Comparison of ENCODE assay signal across 10 mouse cellular contexts in the genomic region with DNA sequence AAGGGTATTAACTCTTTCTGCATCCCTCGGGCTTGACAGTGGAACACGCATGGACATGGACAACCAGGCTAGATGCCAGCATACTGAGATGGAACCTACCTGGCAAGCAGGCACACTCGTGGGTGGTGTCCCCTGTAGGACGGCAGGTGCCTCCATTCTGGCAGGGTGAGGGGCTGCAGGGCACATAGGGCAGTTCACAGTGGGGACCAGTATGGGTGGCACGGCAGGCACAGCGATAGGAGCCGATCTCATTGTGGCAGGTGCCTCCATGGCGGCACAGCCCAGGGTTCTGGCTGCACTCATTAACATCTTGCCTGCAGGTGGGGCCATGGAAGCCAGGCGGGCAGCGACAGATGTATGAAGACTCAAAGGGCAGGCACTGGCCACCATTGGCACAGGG. TPM values are rescaled to one million over a fixed set of nuclear protein-coding genes. Genes with fewer than 3 reads are reported as not detected.
DNase-seq lines count a peak whose midpoint lies in the region; ATAC-seq lines count a peak whose summit lies in the region.
"Had no signal": no experiment of that assay in that cellular context is flagged by ENCODE, and none has a peak within 500 bp of the region (broad histone marks: within the 10 kb centered on the region; RNA-seq: fewer than 3 reads in every experiment).

No protein-coding gene starts in this region.

- peak overlapping the region; percentile 13; the same call in 1 of the 2 replicates for H3K27ac ChIP-seq in liver, embryonic 12.5 days
- H3K27ac ChIP-seq in embryonic facial prominence, embryonic 10.5 days (replicated peaks): 0 out of 2 replicates have a peak overlapping the region, but pooled peaks have one; percentile 1
- peak overlapping the region; percentile 95 for H3K27ac ChIP-seq in forebrain, embryonic 16.5 days (ENCODE audit: low read length)
- peak overlapping the region; percentile 20; the same call in 1 of the 2 replicates for H3K27ac ChIP-seq in midbrain, embryonic 14.5 days (replicated peaks; ENCODE audit: low read depth, low read length)

- 77% methylated on average over 10 of the region's 10 CpGs for WGBS in liver, embryonic 12.5 days (ENCODE audit: insufficient replicate concordance)
- WGBS in embryonic facial prominence, embryonic 10.5 days: 94% methylated on average over 10 of the region's 10 CpGs
- WGBS in forebrain, embryonic 16.5 days: 77% methylated on average over 10 of the region's 10 CpGs
- 87% methylated on average over 10 of the region's 10 CpGs for WGBS in midbrain, embryonic 14.5 days

- H3K27me3 ChIP-seq in liver, embryonic 12.5 days (replicated peaks): no peaks in the 10 kb centered on the region
- no peaks in the 10 kb centered on the region for H3K27me3 ChIP-seq in embryonic facial prominence, embryonic 10.5 days (replicated peaks; ENCODE audit: low read depth, poor library complexity, severe bottlenecking)
- H3K27me3 ChIP-seq in forebrain, embryonic 16.5 days (replicated peaks; ENCODE audit: control insufficient read depth, insufficient read depth, low read length): no peaks in the 10 kb centered on the region
- H3K27me3 ChIP-seq in midbrain, embryonic 14.5 days (ENCODE audit: control insufficient read depth, insufficient read depth, low read length): no peaks in the 10 kb centered on the region
- H3K27me3 ChIP-seq: heart, embryonic 13.5 days had no signal

- no peaks in the 10 kb centered on the region for H3K9me3 ChIP-seq in liver, embryonic 12.5 days (replicated peaks)
- no peaks in the 10 kb centered on the region for H3K9me3 ChIP-seq in embryonic facial prominence, embryonic 10.5 days
- no peaks in the 10 kb centered on the region for H3K9me3 ChIP-seq in forebrain, embryonic 16.5 days (ENCODE audit: control insufficient read depth, low read length)
- H3K9me3 ChIP-seq in midbrain, embryonic 14.5 days (ENCODE audit: control insufficient read depth, low read length): no peaks in the 10 kb centered on the region
- H3K9me3 ChIP-seq: heart, embryonic 13.5 days had no signal

- H3K9ac ChIP-seq in liver, embryonic 12.5 days: no peak overlapping the region
- no peak overlapping the region for H3K9ac ChIP-seq in forebrain, embryonic 16.5 days (replicated peaks; ENCODE audit: low read depth, low read length)
- no peak overlapping the region for H3K9ac ChIP-seq in midbrain, embryonic 14.5 days (replicated peaks; ENCODE audit: low read length)
- H3K9ac ChIP-seq: heart, embryonic 13.5 days had no signal

- peaks cover 37% of the 10 kb centered on the region for H3K36me3 ChIP-seq in liver, embryonic 12.5 days
- peaks cover 63% of the 10 kb centered on the region for H3K36me3 ChIP-seq in embryonic facial prominence, embryonic 10.5 days (replicated peaks)
- H3K36me3 ChIP-seq in forebrain, embryonic 16.5 days (ENCODE audit: control insufficient read depth, insufficient read depth): no peaks in the 10 kb centered on the region
- peaks cover 37% of the 10 kb centered on the region for H3K36me3 ChIP-seq in midbrain, embryonic 14.5 days (ENCODE audit: control insufficient read depth, insufficient read depth, low read length)

- ATAC-seq in liver, embryonic 12.5 days: no peak
- no peak for ATAC-seq in forebrain, embryonic 16.5 days
- ATAC-seq in midbrain, embryonic 14.5 days (ENCODE audit: low FRiP score, low TSS enrichment): no peak

- no peak overlapping the region for H3K4me2 ChIP-seq in liver, embryonic 12.5 days
- H3K4me2 ChIP-seq in forebrain, embryonic 16.5 days (ENCODE audit: low read length): no peak overlapping the region
- no peak overlapping the region for H3K4me2 ChIP-seq in midbrain, embryonic 14.5 days (ENCODE audit: low read length)
- H3K4me2 ChIP-seq: heart, embryonic 13.5 days had no signal

- peaks cover 61% of the 10 kb centered on the region for H3K4me1 ChIP-seq in liver, embryonic 12.5 days
- H3K4me1 ChIP-seq in embryonic facial prominence, embryonic 10.5 days: peaks cover 70% of the 10 kb centered on the region
- peaks cover 67% of the 10 kb centered on the region for H3K4me1 ChIP-seq in forebrain, embryonic 16.5 days (replicated peaks; ENCODE audit: control insufficient read depth, insufficient read depth, low read length)
- H3K4me1 ChIP-seq in midbrain, embryonic 14.5 days (ENCODE audit: control insufficient read depth, insufficient read depth, low read length): peaks cover 66% of the 10 kb centered on the region

- H3K4me3 ChIP-seq in liver, embryonic 12.5 days: no peak overlapping the region
- no peak overlapping the region for H3K4me3 ChIP-seq in embryonic facial prominence, embryonic 10.5 days
- no peak overlapping the region for H3K4me3 ChIP-seq in forebrain, embryonic 16.5 days (replicated peaks; ENCODE audit: low read length)
- H3K4me3 ChIP-seq in midbrain, embryonic 14.5 days (replicated peaks; ENCODE audit: low read depth, low read length): no peak overlapping the region
- H3K4me3 ChIP-seq: heart, embryonic 13.5 days had no signal

- no peak for DNase-seq in liver
- no peak for DNase-seq in embryonic facial prominence, embryonic 10.5 days (ENCODE audit: low spot score)
- no peak for DNase-seq in midbrain, embryonic 14.5 days
- no peak for DNase-seq in cerebellum, postnatal 4 days (ENCODE audit: low spot score in 2 of 2)
- DNase-seq in thymus, postnatal 4 days: no peak
- DNase-seq: adrenal gland, postnatal 10 days; cerebellum, postnatal 14 days had no signal

RNA-seq across cellular contexts. Expression of a gene that starts 32.3 kb away (rescaled TPM):
- 4.1 and 4.4 TPM in 2 replicates for polyA plus RNA-seq in liver, embryonic 12.5 days (2016; fragmentation: Nextera tagmentation; extraction: Ambion mirVana)
- polyA plus RNA-seq in embryonic facial prominence, embryonic 10.5 days (2016; fragmentation: Nextera tagmentation; extraction: Ambion mirVana): 17.1 and 20.3 TPM in 2 replicates
- polyA plus RNA-seq in forebrain, embryonic 16.5 days (2015; fragmentation: Nextera tagmentation; extraction: Ambion mirVana): 20.2 and 23.6 TPM in 2 replicates
- polyA plus RNA-seq in midbrain, embryonic 14.5 days (2014; fragmentation: Nextera tagmentation; extraction: Ambion mirVana): 22.0 and 33.9 TPM in 2 replicates

RNA-seq across cellular contexts. Expression of a gene that starts 39.2 kb away (rescaled TPM):
- polyA plus RNA-seq in liver, embryonic 12.5 days (2016; fragmentation: Nextera tagmentation; extraction: Ambion mirVana): 13.0 and 14.4 TPM in 2 replicates
- 30.4 and 32.1 TPM in 2 replicates for polyA plus RNA-seq in embryonic facial prominence, embryonic 10.5 days (2016; fragmentation: Nextera tagmentation; extraction: Ambion mirVana)
- polyA plus RNA-seq in forebrain, embryonic 16.5 days (2015; fragmentation: Nextera tagmentation; extraction: Ambion mirVana): 21.5 and 23.1 TPM in 2 replicates
- polyA plus RNA-seq in midbrain, embryonic 14.5 days (2014; fragmentation: Nextera tagmentation; extraction: Ambion mirVana): 24.3 and 32.4 TPM in 2 replicates

Comparison
In these comparisons a context has a peak if more than half of its experiments do, and no peak if none do; other contexts are left out.
1. H3K27ac ChIP-seq: peak in every context shown above with its lines; median percentile 95 in forebrain, embryonic 16.5 days; 20 in midbrain, embryonic 14.5 days; 13 in liver, embryonic 12.5 days; 1 in embryonic facial prominence, embryonic 10.5 days.